Mouse (Mus musculus) neural tube, embryonic 10.5 days (tissue): ENCODE results near the gene Fam151a.
"Not testable (repeated sequence)": the region's sequence is repeated elsewhere in the genome, so short reads cannot be mapped to it uniquely, and the experiment has no call there.

Experiments
- DNase-seq: peaks from one replicate; pipeline ENCODE4 v3.0.0-alpha.2; 2017; ENCODE audit warnings: low spot score; ENCODE audit errors: extremely low spot score

Fam151a gene

DNA sequence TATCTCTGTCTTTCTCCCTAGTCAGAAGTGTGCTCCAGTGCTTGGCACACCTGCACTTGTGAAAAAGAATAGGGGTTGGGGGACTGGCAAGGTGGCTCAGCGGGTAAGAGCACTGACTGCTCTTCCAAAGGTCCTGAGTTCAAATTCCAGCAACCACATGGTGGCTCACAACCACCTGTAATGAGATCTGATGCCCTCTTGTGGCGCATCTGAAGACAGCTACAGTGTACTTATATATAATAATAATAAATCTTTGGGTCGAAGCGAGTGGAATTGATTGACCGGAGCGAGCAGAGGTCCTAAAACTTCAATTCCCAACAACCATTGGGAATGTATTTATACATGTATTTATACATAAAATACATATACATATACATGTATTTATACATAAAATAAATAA, 42.1 kb downstream of the Fam151a start:
- not testable (repeated sequence) for DNase-seq

DNA sequence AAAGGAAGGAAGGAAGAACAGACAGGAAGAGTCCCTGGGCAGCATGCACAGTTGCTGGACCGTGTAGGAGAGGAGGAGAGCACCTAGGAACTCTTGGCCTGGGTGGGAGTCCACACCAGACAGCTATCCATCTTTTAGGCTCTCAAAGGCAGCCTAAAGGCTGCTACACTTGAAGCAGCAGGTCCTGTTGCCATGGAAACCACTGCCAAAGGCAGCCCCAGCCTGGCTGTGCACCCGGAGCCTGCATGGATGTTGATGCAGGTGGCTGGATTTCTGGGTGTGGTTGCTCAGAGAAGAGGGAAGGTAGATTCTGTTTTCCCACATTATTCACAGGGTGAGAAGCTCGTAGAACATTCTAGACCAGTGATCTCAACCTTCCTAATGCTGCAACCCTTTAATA, 43.3 kb downstream of the Fam151a start:
- peak; percentile 63 for DNase-seq

DNA sequence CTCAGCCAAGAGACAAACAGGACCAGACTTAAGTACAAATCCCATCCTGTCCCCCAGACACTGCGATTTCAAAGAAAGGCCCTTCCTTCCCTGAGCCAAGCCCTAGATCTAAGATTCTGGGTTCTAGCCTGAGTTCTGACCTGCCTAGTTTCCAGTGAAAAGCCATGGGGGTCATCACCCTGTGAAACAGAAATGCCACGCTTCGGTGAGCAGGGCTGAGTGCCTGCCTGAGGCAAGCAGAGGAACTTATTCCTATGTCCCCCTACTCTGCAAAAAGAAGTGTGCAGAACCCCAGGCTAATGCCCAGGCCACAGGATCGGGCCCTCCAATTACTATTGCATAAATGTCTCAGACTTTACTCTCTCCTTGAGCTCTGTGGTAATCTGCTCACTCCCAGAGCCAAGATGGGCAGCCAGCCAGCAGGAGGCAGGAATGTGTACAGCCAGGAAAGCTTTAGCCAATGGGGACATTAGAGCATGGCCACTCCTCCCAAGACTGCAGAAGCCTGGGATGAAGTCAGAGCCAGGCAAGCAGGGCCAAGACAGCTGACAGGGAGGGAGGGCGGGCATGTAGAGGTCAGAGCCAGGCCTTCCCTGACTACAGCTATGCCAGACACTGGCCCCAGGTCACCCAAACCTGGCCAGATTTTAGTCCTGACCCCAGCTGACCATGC, 44.6 kb downstream of the Fam151a start:
- peak; percentile 63 for DNase-seq

DNA sequence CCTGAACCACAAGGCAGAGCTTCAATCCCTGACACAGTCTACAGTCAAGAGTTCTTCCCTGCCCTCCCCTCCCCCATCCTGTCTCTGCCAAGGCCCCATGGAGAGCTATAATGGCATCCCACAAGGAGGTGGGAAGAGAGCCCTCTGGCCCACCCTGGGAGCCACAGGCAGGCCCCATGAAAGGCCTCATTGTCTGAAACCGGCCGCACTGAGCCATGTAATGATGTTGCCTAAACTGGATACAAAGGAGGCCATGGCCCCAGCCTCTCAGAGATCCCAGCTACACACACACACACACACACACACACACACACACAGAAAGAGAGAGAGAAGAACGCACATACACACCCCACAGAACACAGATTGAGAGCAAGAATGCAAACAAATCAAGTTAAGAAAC, 46.4 kb downstream of the Fam151a start:
- DNase-seq: peak; percentile 63

DNA sequence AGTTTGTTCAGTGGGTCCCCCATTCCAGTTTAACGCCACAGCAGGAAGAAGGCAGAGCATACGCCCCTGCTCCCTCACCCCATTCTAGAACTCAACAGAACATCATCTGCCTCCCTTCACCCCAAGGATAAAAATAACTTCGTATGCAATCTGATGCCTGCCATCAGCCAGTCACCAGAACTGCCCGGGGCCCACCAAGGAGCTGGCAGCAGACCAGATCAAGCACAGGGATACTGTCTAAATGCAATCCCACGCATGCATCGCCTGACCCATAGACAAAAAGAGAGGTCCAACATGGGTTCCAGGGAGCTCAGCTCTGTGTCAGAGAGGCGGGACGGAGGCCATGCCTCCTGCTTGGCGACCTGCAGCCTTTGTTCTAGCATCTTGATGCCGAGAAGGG, 49.4 kb downstream of the Fam151a start:
- DNase-seq: no peak

DNA sequence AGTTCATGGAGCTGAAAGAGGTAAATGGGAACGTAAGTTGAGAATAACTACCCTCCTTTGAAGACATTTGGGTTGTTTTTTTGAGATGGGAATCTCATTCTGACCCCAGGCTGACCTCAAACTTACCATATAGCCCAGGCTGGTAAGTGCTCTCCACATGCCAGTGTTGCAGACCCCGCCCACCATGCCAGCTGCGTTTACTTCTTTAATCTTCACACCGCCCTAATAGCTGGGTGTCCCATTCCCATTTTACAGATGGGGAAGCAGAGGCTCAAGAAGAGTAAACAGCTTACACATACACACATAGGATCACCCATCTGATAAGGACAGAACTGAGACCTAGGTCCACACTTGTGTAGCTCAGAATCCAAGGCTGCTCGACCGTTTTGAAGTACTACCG, 51.1 kb downstream of the Fam151a start:
- no peak for DNase-seq

DNA sequence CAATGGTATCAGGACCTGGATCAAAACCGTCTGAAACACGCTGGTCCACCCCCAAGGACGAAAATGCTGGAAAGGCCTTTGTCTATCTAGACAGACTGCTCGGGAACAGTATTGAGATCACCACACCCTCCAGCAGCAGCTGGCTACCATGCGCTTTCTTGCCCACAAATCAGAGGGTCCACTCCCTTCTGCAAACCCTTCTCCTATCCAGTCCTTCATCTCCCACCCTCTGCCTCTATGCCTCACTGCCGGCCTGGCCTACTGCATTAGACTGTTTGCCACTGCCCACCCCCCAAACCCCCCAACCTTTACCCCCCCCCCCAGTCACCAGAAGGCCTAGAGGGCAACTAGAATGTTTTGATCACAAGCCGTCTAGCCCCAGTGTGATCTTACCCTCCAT, 51.7 kb downstream of the Fam151a start:
- DNase-seq: no peak

DNA sequence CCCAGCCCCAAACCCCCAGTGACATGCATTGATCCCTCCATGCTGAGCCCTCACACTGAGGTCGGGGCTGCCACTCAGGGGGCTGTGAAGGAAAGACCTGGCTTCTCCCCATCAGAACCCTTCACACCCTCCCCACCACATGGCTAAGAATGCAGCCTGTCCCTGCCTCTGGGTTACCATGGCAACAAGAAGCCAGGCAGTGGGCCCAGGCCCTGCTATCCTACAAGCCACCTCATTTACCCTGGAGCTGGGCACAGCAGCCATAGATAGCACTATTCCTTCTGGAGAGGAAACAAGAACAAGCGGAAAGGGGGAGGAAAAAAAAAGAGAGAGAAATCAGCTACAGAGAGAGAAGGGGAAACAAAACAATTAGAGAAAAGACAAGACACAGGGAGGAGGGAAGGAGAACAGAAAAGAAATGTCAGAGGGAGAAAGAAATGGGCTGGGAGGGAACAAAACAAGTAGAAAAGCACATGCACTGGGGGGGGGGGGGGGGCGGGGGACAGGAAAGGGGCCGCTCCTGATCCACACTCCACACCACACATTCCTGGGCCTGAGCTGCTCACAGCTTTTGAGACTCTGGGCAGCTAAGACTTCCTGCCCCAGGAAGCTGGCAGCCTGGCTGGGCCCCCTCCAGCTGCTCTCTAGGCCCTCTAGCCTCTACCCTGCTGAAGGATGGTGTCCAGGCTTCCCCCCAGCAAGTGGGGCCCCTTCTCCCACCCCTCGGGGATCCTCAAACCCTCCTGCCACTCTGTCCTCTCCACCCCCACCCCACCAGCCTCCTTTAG, 52.3 kb downstream of the Fam151a start:
- DNase-seq: peak; percentile 70

DNA sequence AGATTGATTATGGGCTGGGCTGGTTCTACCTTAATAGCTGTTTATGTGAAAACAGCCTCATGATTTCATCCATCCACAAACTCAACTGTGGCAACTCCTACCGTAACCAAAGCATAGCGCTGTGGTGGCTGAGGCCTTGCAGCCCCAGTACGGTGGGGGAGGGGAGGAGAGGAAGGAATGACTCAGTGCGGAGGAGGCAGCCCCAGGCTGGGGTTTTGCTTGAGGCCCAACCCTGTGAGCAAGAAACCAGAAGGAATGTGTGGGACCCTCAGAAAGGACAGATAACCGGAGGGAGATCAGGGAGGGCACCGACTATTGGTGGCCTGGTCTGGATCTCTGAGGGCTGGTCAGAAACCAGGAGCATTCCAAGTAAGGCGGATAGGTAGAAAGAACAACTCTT, 54.1 kb downstream of the Fam151a start:
- DNase-seq: no peak

DNA sequence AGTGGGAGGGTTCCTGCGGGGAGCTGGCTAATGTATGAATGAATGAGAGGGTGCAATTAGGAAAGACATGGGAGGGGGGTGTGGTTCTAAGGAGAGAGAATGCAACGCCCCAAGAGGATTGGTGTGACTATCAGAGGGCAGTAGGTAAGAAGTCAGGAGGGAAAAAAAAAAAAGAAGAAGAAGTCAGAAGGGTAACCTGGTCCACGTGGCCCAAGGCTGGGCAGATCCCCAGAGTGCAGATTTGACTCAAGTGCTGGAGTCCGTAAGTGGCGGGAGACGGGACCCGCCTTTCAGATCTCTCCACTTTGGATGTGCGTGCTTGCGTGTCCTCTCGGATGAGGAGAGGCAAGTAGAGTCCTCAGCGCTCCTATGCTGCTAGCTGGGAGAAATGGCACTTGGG, 54.9 kb downstream of the Fam151a start:
- DNase-seq: no peak

DNA sequence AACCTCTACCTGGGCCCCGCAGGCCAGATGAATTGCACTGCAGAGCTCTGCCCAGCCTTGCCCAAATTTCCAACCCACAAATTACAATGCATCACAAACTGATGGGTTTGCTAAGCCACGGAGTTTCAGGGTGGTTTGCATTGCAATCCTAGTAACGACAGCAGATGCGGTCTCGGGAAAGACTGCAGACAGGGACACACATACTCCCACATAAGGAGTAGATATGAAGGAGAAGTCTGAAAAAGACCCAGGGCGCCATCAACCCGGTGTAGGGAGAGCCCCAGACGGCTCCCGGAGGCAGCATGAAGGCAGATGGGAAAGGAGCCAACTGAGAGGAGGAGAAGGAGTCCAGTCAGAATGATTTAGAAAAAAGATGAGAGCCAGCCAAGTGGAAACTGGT, 56.0 kb downstream of the Fam151a start:
- DNase-seq: no peak

DNA sequence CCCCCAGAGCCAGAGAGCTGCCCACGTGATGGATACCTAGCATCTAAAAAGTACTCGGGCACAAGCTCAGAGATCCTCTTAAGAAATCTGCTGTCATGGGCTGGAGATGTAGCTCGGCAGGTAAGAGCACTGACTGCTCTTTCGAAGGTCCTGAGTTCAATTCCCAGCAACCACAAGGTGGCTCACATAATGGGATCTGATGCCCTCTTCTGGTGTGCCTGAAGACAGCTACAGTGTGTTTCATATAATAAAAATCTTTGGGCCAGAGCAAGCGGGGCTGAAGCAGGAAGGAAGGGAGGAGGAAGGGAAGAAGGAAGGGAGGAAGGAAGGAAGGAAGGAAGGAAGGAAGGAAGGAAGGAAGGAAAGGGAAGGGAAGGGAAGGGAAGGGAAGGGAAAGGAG, 56.5 kb downstream of the Fam151a start:
- DNase-seq: not testable (repeated sequence)

DNA sequence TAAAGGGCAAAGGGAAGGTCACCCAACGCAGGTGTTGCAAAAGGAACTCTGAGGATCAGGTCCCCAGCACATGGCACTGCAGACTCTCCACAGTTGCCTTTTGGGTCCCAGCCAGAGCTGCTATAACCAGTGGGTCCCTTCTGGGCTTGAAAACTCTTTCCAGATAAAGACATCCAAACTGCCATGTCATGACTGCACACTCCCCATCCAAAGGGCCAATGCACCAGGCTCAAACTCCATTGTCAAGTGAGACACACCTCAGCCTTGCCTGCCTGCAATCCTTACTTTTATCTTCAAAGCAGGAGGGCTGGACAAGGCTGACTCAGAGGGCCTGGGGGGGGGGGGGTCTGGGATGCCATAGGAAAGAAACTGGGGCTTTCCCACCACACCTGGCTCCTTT, 57.2 kb downstream of the Fam151a start:
- no peak for DNase-seq

DNA sequence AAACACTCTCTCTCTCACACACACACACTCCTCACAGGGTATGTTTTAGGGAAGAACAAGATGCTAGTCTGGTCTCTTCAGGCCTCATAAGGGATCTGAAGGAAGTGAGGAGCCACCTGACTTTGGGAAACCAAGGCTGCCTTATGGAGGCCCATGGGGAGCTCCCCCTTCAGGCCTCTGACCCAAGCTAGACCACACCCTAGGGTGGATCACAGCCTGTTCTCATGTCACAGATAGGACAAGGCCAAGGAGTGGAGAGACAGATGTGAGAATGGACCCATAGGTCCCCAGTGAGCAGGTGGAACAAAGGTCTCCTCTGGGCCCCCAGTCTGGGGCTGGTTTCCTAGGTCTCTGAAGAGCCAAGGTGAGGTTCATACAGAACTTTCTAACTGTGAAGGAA, 58.6 kb downstream of the Fam151a start:
- no peak for DNase-seq

DNA sequence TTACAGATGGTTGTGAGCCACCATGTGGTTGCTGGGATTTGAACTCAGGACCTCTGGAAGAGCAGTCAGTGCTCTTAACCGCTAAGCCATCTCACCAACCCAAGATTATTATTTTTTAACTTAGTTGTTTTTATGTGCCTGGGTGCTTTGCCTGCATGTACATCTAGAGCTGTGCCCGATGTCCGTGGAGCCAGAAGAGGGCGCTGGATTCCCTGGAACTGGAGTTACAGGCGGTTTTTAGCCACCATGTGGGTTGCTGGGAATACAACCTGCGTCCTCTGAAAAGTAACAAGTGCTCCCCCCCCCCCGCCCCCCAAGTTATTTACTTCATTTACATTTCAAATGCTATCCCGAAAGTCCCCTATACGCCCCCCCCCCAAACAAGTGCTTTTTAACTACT, 60.1 kb downstream of the Fam151a start:
- not testable (repeated sequence) for DNase-seq

DNA sequence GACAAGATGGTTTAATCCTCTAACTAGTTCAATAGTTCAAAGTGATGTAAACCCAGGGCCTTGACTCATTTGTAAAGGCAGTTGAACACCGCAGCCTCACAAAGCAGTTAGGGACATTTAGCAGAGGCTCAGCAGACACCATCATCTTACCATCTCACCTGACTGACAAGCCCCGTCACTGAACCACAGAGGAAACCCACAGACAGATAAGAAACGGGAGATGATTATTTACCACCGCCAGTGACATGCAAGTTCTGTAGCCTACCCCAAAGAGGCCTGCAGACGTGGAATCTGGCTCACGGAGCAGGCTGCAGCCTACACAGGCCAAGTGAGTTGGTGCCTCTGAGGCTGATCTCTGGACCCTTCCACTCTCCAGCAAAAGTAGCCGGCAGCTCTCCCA, 60.6 kb downstream of the Fam151a start:
- no peak for DNase-seq

DNA sequence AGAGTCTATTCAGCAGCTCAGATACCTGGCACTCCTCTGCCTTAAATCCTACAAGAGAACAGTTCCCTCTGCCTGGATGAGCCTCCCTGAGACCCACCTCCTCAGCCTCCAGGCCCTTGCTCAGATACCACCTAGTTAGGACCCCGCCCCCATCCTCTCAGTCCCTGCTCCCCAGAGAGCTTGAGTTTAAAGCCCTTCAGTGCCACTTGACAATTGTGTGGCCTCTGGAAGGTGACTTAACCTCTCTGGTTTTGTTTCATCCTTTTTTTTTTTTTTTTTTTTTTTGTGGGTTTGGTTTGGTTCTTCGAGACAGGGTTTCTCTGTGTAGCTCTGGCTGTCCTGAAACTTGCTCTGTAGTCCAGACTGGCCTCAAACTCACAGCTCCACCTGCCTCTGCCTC, 61.6 kb downstream of the Fam151a start:
- DNase-seq: no peak
